Mouse (Mus musculus): ENCODE data around the gene Tnnc2. TPM values are rescaled to one million over a fixed set of nuclear protein-coding genes. Genes with fewer than 3 reads are reported as not detected.
A peak's percentile ranks its signal among the peaks of the same experiment; 100 is the strongest.

The Tnnc2 gene
- total RNA-seq (2014; rRNA removed) (0.38 and 2.9 TPM in 2 replicates), polyA plus RNA-seq (2015; fragmentation: Nextera tagmentation; extraction: Ambion mirVana) (0.50 and 0.63 TPM in 2 replicates)

DNA sequence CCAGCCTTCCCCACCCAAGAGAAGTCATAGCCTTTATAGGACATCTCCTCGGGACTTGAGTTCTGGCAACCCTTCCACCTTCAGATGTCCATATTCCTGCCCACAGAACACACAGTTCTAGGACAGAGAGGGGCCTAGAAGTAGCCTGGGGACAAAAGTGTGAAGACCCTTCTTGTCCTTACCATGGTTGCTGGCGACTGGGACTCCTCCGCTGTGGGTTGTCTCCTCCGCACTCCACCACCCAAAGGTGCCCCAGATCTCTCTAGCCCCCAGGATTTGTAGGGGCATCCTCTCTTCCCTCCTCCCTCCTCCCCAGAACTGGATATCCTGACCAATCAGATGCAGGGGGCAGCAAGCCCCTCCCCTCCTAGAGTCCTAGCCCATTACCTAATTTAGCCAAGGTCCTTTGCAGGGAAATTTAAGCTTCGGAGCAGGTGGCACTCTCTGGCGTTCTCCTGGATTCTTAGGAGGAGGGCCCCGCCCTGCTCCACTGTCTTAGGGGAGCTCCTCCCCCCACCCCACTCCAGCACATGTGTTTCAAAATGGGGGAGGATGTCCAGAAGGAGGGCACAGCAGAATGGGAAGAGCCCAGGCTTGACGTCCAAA is at the start of gene Tnnc2:
Tnnc2 (minus strand) TSS at position 487 of the 606 bp plus-strand sequence.
- no peaks in the 10 kb centered on the region for H3K9me3 ChIP-seq (ENCODE audit: low read length)
- TF ChIP-seq CTCF (IDR thresholded peaks at IDR 0.05; ENCODE audit: low read depth): no peak
- H3K36me3 ChIP-seq (ENCODE audit: insufficient read depth): no peaks in the 10 kb centered on the region
- H3K9ac ChIP-seq: no peak within 1 kb of the TSS
- no peak for ATAC-seq
- DNase-seq: no peak
- H3K4me3 ChIP-seq (ENCODE audit: low read depth, low read length): no peak within 1 kb of the TSS
- H3K4me2 ChIP-seq (ENCODE audit: low read depth): no peak within 1 kb of the TSS
- no peaks in the 10 kb centered on the region for H3K4me1 ChIP-seq (ENCODE audit: insufficient read depth)
- no peak within 1 kb of the TSS for H3K27ac ChIP-seq (ENCODE audit: low read depth, low read length)
- H3K27me3 ChIP-seq (ENCODE audit: insufficient read depth, low read length): no peaks in the 10 kb centered on the region
- WGBS: 73% methylated on average over 8 of the region's 8 CpGs

DNA sequence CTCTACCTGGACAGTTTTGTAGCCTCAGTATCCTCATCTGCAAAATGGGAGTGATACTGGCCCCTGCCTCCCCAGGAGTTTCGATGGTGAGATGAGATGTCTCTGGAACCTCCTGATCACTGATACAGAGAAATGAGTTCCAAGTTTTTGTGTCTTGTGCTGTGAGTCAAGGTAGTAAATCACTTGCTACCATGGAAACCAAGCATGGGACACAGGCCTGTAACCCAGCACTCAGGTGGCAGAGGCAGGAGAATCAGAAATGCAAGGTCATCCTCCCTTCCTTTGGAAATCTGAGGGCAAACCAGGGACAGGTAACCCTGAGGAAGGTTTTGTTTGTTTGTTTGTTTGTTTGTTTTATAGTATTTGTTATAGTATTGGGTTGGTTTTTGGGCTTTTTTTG is 49.3 kb upstream of the Tnnc2 start:
- no peaks in the 10 kb centered on the region for H3K9me3 ChIP-seq (ENCODE audit: low read length)
- 100% methylated on average over 1 of the region's 1 CpGs for WGBS
- no peak for ATAC-seq
- H3K27ac ChIP-seq (ENCODE audit: low read depth, low read length): no peak overlapping the region
- H3K36me3 ChIP-seq (ENCODE audit: insufficient read depth): peaks cover 35% of the 10 kb centered on the region
- H3K9ac ChIP-seq: no peak overlapping the region
- peaks cover 6% of the 10 kb centered on the region for H3K4me1 ChIP-seq (ENCODE audit: insufficient read depth)
- no peak for DNase-seq
- H3K27me3 ChIP-seq (ENCODE audit: insufficient read depth, low read length): no peaks in the 10 kb centered on the region
- H3K4me3 ChIP-seq (ENCODE audit: low read depth, low read length): no peak overlapping the region
- H3K4me2 ChIP-seq (ENCODE audit: low read depth): no peak overlapping the region
- TF ChIP-seq CTCF (IDR thresholded peaks at IDR 0.05; ENCODE audit: low read depth): no peak

DNA sequence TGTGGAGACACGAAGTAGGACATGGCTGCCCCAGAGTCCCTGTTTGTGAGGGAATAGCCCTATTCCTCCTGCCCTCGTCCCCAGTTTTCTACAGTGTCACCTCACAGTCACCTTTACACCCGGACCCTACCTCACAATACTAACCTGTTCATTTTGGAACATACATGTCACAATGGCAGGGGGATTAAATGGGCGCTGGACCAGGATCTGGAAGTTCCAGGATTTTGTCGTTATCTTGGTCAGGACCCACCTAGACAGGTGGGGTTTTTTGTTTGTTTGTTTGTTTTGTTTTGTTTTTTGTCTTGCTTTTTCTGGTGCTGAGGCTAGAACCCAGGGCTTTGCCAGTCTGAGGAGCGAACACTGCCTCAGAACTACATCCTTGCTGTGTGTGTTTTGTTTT is 48.7 kb upstream of the Tnnc2 start, which contains the start of gene Spata25:
Spata25 (minus strand) TSS at position 101 of the 400 bp plus-strand sequence.
- 90% methylated on average over 6 of the region's 6 CpGs for WGBS
- ATAC-seq: no peak
- no peak within 1 kb of the TSS for H3K4me2 ChIP-seq (ENCODE audit: low read depth)

DNA sequence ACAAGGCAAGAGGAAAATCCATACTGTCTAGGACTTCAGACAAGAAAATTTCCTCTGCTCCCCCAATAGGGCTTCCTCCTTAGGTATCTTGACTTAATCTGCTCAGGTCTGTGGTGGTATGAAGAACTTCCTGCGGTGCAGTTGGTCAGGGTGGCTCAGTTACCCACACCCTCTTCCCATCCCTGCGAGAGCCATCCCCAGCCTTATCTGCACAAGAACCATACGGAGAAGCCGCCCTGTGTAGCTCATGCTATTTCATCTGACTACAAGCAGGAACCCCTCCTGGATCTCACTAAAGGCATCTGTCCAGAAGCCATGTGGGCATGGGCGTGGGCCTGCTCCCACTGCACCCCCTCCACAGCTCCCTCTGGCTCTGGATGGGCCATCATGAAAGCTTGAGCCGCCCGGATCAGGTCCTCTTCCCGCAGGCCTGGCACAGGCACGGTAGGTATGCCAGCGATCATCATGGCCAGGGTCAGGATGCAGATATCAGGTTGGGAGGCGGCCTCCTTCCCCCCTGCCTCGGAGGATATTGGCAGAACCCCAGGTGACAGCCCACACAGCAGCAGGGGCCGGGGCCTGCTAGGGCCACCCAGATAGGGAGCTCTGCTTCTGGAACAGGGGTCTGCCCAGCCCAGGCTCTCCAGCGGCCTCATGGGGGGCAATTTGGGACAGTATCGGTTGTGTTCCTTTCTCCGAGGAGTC is 47.5 kb upstream of the Tnnc2 start:
- no peak for ATAC-seq

More for the DNA sequence above, 48.7 kb upstream of the Tnnc2 start, which contains the start of gene Spata25:
- peaks cover 35% of the 10 kb centered on the region for H3K36me3 ChIP-seq (ENCODE audit: insufficient read depth)
- H3K9me3 ChIP-seq (ENCODE audit: low read length): no peaks in the 10 kb centered on the region
- no peaks in the 10 kb centered on the region for H3K27me3 ChIP-seq (ENCODE audit: insufficient read depth, low read length)
- H3K4me3 ChIP-seq (ENCODE audit: low read depth, low read length): no peak within 1 kb of the TSS
- H3K9ac ChIP-seq: no peak within 1 kb of the TSS
- H3K4me1 ChIP-seq (ENCODE audit: insufficient read depth): peaks cover 12% of the 10 kb centered on the region
- H3K27ac ChIP-seq (ENCODE audit: low read depth, low read length): no peak within 1 kb of the TSS
- no peak for TF ChIP-seq CTCF (IDR thresholded peaks at IDR 0.05; ENCODE audit: low read depth)
- DNase-seq: no peak

DNA sequence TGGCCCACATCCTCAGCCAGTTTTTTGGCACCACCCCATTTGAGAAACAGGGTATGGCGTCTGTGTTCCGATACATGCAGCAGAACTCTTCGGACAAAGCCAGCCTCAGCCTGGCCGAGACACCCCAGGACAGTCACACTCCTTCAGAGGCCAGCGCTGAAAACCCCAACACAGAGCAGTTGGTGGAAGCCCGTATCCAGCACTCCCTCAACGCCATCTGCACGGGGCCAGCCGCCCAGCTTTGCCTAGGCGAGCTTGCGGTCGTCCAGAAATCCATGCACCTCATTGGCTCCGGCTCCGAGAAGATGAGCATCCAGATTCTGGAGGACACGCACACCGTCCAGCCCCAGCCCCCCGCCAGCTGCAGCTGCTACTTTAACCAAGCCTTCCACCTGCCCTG is 45.8 kb upstream of the Tnnc2 start:
- ATAC-seq (no peak), DNase-seq (no peak)
- no peak overlapping the region for H3K4me2 ChIP-seq (ENCODE audit: low read depth)
- peaks cover 8% of the 10 kb centered on the region for H3K4me1 ChIP-seq (ENCODE audit: insufficient read depth)
- H3K4me3 ChIP-seq (ENCODE audit: low read depth, low read length): no peak overlapping the region
- peaks cover 49% of the 10 kb centered on the region for H3K36me3 ChIP-seq (ENCODE audit: insufficient read depth)
- H3K27me3 ChIP-seq (ENCODE audit: insufficient read depth, low read length): no peaks in the 10 kb centered on the region
- no peaks in the 10 kb centered on the region for H3K9me3 ChIP-seq (ENCODE audit: low read length)
- no peak overlapping the region for H3K9ac ChIP-seq
- H3K27ac ChIP-seq (ENCODE audit: low read depth, low read length): no peak overlapping the region
- TF ChIP-seq CTCF (IDR thresholded peaks at IDR 0.05; ENCODE audit: low read depth): no peak
- WGBS: 96% methylated on average over 17 of the region's 17 CpGs

More for the DNA sequence above, 47.5 kb upstream of the Tnnc2 start:
- H3K36me3 ChIP-seq (ENCODE audit: insufficient read depth): peaks cover 35% of the 10 kb centered on the region
- H3K9ac ChIP-seq: no peak overlapping the region
- H3K9me3 ChIP-seq (ENCODE audit: low read length): no peaks in the 10 kb centered on the region
- 85% methylated on average over 16 of the region's 16 CpGs for WGBS
- TF ChIP-seq CTCF (IDR thresholded peaks at IDR 0.05; ENCODE audit: low read depth): no peak
- H3K4me3 ChIP-seq (ENCODE audit: low read depth, low read length): no peak overlapping the region
- DNase-seq: no peak
- no peaks in the 10 kb centered on the region for H3K27me3 ChIP-seq (ENCODE audit: insufficient read depth, low read length)
- no peak overlapping the region for H3K4me2 ChIP-seq (ENCODE audit: low read depth)
- no peak overlapping the region for H3K27ac ChIP-seq (ENCODE audit: low read depth, low read length)
- peaks cover 8% of the 10 kb centered on the region for H3K4me1 ChIP-seq (ENCODE audit: insufficient read depth)

DNA sequence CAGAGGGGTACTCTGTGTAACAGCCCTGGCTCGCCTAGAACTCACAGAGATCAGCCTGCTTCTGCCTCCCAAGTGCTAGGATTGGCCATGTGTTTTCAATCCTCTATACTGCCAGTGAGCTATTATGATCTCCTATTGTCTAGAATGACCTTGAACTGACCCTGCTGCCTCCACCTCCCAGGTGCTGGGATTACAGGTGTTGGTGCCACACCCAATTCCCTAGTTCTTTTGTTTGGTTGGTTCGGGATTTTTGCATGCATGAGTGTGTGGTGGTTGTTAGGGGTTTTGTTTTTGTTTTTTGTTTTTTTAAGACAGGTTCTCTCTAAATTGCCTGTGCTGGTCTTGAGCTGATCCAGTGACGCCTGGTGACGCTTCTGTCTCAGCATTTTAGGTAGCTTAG is 44.2 kb upstream of the Tnnc2 start:
- Histone ChIP-seq H3K9me3 (ENCODE audit: low read length) (no peaks in the 10 kb centered on the region), H3K4me3 (ENCODE audit: low read depth, low read length) (no peak overlapping the region), H3K27me3 (ENCODE audit: insufficient read depth, low read length) (no peaks in the 10 kb centered on the region), H3K27ac (ENCODE audit: low read depth, low read length) (no peak overlapping the region; the same call in 1 of the 2 replicates), H3K36me3 (ENCODE audit: insufficient read depth) (peaks cover 56% of the 10 kb centered on the region), H3K4me1 (ENCODE audit: insufficient read depth) (peaks cover 8% of the 10 kb centered on the region), H3K9ac (no peak overlapping the region), H3K4me2 (ENCODE audit: low read depth) (no peak overlapping the region; the same call in 1 of the 2 replicates)
- ATAC-seq (no peak), DNase-seq (no peak)
- TF ChIP-seq CTCF (IDR thresholded peaks at IDR 0.05; ENCODE audit: low read depth): no peak
- WGBS: 93% methylated on average over 4 of the region's 4 CpGs

DNA sequence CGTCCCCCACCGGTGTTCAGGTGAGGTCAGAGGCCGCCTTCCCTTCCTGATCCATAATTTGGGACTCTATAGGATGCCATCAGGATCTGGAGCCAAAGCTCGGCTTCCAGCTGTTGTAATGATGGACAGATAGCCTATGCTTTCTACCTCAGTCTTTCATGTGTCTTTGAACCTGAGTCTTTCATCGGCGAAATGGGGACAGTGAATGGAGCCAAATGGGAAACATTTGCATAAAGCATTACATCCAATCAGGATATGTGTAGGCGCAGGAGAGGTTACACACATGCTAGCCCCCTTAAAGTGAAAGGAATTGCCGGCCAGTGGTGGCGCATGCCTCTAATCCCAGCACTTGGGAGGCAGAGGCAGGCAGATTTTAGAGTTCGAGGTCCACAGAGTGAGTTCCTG is 43.4 kb upstream of the Tnnc2 start:
- Histone ChIP-seq H3K27ac (ENCODE audit: low read depth, low read length) (peak overlapping the region; percentile 90), H3K36me3 (ENCODE audit: insufficient read depth) (peaks cover 55% of the 10 kb centered on the region), H3K4me2 (ENCODE audit: low read depth) (peak overlapping the region; percentile 55), H3K27me3 (ENCODE audit: insufficient read depth, low read length) (no peaks in the 10 kb centered on the region), H3K4me3 (ENCODE audit: low read depth, low read length) (peak overlapping the region; percentile 65), H3K9ac (peak overlapping the region; percentile 73), H3K9me3 (ENCODE audit: low read length) (no peaks in the 10 kb centered on the region), H3K4me1 (ENCODE audit: insufficient read depth) (peaks cover 8% of the 10 kb centered on the region)
- peak; percentile 71 for DNase-seq
- ATAC-seq: peak; percentile 71
- 3% methylated on average over 10 of the region's 10 CpGs for WGBS
- TF ChIP-seq CTCF (IDR thresholded peaks at IDR 0.05; ENCODE audit: low read depth): 0 out of 2 replicates have a peak, but pooled peaks have one; percentile 24
